Mouse (Mus musculus) embryonic stem cell, embryonic (primary cell): ENCODE data around the gene Tmem38a.

Experiments
- CTCF ChIA-PET, 4 experiments: fragments of 300-600 bp in 2 of 4; fragments of 350-600 bp in 2 of 4; sonication (Branson Sonifier 250); formaldehyde crosslinking; loops; one replicate each; lab custom pipeline; 2022; ENCODE audit warnings: inconsistent platforms in 2 of 4; lab: Charles Lee
- POLR2A ChIA-PET, 4 experiments: fragments of 300-600 bp in 2 of 4; fragments of 350-600 bp in 2 of 4; sonication (Branson Sonifier 250); formaldehyde crosslinking; loops; one replicate each; lab custom pipeline; 2022; ENCODE audit warnings: antibody characterized with exemption in 4 of 4, inconsistent platforms in 1 of 4; lab: Charles Lee

Gene Tmem38a

DNA sequence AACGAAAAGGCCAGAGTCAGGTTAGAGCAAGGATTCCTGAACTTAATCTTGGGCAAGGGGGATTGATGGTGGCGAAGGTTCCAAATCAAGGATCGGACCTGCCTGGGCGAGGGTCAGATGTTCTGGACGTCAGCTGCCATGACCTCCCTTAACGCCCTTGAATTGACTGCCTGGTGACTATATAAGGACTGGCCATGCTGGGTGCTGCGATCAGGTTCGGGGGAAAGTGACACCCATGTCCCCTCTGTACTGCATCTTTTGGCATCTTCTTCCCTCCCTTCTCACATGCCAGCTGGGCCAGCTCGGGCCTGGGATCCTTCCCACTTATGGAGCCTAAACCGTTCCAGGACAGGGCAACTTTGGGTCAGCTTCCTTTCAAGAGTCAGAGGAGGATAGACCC, 652 bp downstream of the Tmem38a start:
- POLR2A ChIA-PET, result interaction anchor here in 3 of 4 experiments (0.6 to 2.8 kb wide), 25 partner anchors 8 to 383 kb away, joined by 3 to 27 read pairs (median 3); partner anchors contain the start of genes Cherp (in 1 of the 3), Hsh2d (in 1 of the 3) and Med26 (in 1 of the 3)
- CTCF ChIA-PET, result interaction anchor here (0.6 to 2.0 kb wide), 7 partner anchors 34 to 863 kb away, joined by 3 to 6 read pairs (median 4); no protein-coding TSS in a partner anchor

DNA sequence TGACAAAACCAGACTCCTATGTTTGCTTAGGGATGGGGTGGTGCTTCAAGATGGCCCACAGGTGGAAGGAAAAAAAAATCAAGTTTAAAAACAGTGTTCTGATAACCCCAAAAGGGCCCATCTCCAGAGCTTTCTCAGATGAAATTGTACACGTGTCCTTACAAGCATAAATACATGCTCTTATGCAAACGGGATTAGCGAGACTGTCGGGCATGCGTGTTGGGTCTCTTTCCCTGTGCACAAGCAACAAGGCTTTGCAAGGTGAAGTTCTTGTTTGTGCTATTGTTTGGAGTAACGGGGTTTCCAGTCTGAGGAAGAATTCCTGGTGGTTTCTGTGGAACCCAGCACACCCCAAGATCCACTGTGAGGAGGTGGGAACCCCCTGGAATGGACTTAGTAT, 1.6 kb downstream of the Tmem38a start:
- ChIA-PET POLR2A (interaction anchor here (0.6 to 2.8 kb wide), 6 partner anchors 13 to 163 kb away, joined by 3 to 27 read pairs (median 6); partner anchors contain the start of gene Med26 (in 1 of the 4)), CTCF (interaction anchor here in 2 of 4 experiments (0.7 to 1.8 kb wide), 3 partner anchors 34 to 864 kb away, joined by 3 to 6 read pairs (median 4); no protein-coding TSS in a partner anchor)

DNA sequence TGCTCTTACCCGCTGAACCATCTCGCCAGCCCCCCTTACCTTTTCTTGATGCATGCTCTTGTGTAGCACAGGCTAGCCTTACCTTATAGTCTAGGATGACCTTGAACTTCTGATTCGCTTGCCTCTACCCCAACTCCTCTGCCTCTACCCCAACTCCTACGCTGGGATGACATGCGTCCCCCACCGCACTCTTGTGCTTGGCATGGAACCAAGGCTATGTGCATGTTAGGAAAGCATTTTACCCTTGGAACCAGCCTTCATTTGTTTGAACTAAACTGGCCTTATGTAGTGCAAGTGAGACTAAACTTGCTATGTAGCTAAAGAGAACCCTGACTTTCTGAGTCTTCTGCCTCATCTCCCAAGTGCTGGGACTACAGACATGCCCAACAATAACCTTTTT, 4.1 kb downstream of the Tmem38a start:
- ChIA-PET CTCF (interaction anchor here in 1 of 4 experiments (1.6 kb wide), 1 partner anchor 319 kb away, joined by 3 read pairs; no protein-coding TSS in a partner anchor), POLR2A (interaction anchor here in 2 of 4 experiments (0.7 to 1.3 kb wide), 3 partner anchors 9 to 82 kb away, joined by 4 read pairs; no protein-coding TSS in a partner anchor)

DNA sequence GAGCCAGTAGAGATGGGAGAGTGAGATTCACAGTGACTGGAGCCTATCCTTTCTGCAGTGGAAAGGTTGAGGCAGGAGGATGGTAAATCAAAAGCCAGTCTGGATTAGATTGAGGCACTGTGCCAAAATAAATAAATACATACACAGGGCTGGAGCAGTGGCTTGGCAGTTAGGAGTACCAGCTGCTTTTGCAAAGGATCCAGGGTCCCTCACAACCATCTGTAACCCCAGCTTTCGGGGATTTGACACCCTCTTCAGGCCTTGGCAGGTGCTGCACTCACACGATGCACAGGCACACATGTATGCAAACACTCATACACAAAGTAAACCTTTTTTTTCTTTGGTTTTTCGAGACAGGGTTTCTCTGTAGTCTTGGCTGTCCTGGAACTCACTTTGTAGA, 5.4 kb downstream of the Tmem38a start:
- POLR2A ChIA-PET, result interaction anchor here in 2 of 4 experiments (0.5 to 1.3 kb wide), 3 partner anchors 38 to 195 kb away, joined by 3 to 4 read pairs (median 4); no protein-coding TSS in a partner anchor
- CTCF ChIA-PET, result interaction anchor here in 2 of 4 experiments (0.5 to 1.6 kb wide), 4 partner anchors 52 to 320 kb away, joined by 3 to 4 read pairs (median 4); no protein-coding TSS in a partner anchor

DNA sequence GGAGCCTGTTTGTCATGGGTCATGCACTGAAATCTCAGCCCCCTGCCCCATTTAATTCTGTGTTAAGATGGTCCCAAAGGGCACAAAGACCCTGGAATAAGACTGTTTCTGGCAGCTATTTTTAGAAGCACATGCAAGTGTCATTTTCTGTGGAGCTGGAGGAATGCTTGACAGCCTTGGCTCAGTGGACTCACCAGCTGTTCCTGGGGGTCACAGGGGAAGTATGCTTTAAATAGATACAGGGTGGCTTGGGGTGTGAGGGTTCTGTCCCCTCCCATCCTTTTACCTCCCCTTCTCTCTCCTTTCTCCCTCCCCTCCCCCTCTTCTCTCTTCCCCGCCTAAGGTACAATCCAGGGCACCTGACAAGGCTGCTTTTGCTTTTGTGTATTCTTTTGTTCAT, 6.1 kb downstream of the Tmem38a start:
- ChIA-PET POLR2A (interaction anchor here in 2 of 4 experiments (0.5 to 2.2 kb wide), 3 partner anchors 7 to 169 kb away, joined by 3 to 8 read pairs (median 4); partner anchors contain the start of gene Smim7 (in 1 of the 2)), CTCF (no interaction called here)

DNA sequence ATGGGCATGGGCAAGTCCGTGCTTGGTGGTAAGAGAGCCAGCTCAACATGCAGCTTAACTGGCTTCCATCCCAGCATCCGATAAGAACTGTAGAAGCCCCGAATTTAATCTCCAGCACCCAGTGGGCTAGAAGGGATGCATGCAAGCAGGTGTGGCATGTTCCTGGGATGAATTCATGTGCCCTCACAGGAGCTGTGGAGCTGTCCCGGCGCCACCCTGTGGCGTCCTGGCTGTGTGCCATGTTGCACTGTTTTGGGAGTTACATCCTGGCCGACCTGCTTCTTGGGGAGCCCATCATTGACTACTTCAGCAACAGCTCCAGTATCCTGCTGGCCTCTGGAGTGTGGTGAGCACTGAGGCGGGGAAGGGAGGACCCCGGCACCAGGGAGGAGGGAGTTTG, 7.5 kb downstream of the Tmem38a start:
- CTCF ChIA-PET, result interaction anchor here in 3 of 4 experiments (0.8 to 1.4 kb wide), 4 partner anchors 10 to 658 kb away, joined by 3 to 4 read pairs (median 3); partner anchors contain the start of gene Med26 (in 1 of the 3)
- POLR2A ChIA-PET, result interaction anchor here in 2 of 4 experiments (0.7 to 2.2 kb wide), 6 partner anchors 8 to 306 kb away, joined by 3 to 8 read pairs (median 4); partner anchors contain the start of genes Eps15l1 (in 1 of the 2) and Smim7 (in 1 of the 2)

DNA sequence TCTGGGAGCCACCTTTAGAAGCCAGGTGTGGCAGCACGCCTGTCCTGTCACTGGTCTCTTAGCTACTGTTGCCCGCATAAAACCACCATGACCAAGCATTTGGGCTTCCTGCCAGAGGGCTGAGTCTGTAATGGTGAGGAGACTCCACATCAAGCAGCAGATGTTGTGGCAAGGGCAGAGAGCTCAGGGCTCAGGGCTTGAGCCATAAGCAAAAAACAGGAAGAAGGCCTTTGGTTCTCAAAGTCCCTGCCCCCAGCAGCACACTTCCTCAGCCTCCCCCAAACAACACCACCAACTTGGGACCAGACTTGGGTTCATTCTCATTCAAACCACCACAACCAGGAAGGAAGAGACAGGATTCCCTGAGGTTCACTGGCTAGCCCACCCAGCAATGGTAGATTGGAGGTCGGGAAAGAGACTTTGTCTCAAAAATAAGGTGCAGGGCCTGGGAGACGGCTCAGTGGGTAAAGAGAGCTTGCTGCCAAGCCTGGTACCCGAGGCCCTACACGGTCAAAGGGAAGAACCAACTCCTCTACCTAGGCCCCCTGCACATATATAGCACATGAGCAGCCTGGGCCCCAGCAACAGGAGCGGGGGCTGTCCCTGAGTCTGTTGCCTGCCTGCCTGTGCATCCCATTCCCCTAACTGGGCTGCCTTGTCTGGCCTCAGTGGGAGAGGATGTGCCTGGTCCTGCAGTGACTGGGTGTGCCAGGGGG, 11.4 kb downstream of the Tmem38a start:
- POLR2A ChIA-PET, result interaction anchor here in 2 of 4 experiments (0.9 to 1.8 kb wide), 4 partner anchors 11 to 75 kb away, joined by 3 to 4 read pairs (median 3); partner anchors contain the start of genes Tmem38a (in 2 of the 2) and Smim7 (in 1 of the 2)
- CTCF ChIA-PET, result no interaction called here

DNA sequence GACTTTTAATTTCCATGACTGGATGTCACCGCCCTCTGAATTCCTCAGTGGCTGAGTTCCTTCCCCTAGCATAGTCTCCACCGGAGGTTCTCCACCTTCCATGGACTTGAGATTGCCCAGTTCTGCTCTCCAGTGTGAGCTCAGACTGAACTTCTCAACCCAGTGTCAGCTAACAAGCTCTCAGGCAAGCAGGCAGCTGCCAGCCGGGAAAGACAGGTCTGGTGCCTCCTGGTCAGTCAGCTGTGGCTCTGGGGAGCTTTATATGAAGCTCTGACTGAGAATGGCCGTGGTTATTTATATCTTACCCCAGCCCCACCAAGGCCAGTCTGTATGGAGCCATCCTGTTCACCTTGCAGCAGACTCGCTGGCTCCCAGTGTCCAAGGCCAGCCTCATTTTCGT, 12.5 kb downstream of the Tmem38a start:
- POLR2A ChIA-PET, result interaction anchor here in 1 of 4 experiments (0.8 to 1.3 kb wide), 5 partner anchors 13 to 113 kb away, joined by 3 to 4 read pairs (median 3); partner anchors contain the start of gene Tmem38a
- CTCF ChIA-PET, result interaction anchor here in 1 of 4 experiments (0.6 kb wide), 1 partner anchor 240 kb away, joined by 3 read pairs; no protein-coding TSS in a partner anchor

DNA sequence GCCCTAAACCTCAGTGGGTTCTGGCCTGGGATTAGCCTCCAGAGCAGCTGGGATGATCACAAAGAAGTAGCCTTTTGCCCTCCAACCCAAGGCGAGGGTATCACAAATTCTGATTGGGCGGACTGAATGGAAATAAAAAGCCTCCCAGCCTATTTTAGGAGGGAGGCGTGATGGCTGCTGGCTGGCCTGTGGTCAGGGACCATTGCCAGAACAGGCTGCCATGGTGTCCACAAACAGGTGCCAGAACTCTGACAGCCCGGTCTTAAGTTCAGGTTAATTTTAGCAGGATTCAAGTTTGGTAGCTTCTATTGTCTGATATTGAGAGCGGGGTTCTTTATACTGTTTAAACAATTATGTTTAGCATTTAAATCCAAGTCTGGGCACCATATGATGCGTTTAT, 16.0 kb downstream of the Tmem38a start:
- CTCF ChIA-PET, result no interaction called here
- POLR2A ChIA-PET, result interaction anchor here in 1 of 4 experiments (0.6 kb wide), 1 partner anchor 824 kb away, joined by 4 read pairs; no protein-coding TSS in a partner anchor

DNA sequence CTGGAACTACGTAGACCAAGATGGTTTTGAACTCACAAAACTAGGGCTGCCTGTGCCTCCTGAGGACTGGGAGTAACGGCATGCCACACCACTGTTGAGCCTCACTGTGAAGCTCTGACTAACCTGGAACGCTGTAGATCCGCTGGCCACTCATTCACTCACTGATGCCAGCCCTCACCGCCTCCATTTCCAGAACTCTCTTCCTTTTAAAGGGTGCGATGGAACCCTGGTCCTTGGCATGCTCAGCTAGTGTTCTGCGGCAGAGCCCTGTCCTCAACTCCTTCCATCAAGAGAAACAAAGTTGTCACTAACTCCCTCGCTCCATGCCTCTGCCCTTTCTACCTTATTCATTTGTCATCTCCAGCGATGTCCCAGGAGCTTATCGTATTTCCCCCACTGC, 17.0 kb downstream of the Tmem38a start:
- ChIA-PET CTCF (interaction anchor here in 3 of 4 experiments (0.7 to 1.4 kb wide), 11 partner anchors 8 to 328 kb away, joined by 3 to 8 read pairs (median 4); no protein-coding TSS in a partner anchor), POLR2A (interaction anchor here in 3 of 4 experiments (0.6 to 1.7 kb wide), 7 partner anchors 10 to 222 kb away, joined by 3 to 8 read pairs (median 4); partner anchors contain the start of gene Med26 (in 2 of the 3))

DNA sequence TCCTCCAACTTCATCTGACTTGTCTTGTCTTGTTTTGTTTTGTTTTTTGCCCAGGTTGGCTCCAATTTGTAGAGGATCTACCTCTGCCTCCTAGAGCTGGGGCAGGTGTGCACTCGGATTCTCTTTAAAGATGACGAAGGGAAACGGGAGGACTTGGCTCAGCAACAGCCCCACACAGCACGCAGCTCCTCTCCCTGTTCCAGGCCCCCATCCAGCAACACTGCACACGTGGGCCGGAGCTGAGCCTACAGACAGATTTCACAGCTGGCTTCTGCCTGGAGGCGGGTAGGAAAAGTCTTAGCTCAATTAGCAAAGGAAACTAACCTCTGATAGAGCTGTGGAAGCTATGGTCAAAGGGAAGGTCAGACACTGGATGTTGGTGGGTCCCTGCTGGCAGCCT, 17.4 kb downstream of the Tmem38a start:
- POLR2A ChIA-PET, result interaction anchor here in 3 of 4 experiments (0.6 to 1.7 kb wide), 7 partner anchors 10 to 222 kb away, joined by 3 to 8 read pairs (median 4); partner anchors contain the start of gene Med26 (in 2 of the 3)
- CTCF ChIA-PET, result interaction anchor here in 3 of 4 experiments (0.7 to 1.4 kb wide), 11 partner anchors 9 to 328 kb away, joined by 3 to 8 read pairs (median 4); no protein-coding TSS in a partner anchor

DNA sequence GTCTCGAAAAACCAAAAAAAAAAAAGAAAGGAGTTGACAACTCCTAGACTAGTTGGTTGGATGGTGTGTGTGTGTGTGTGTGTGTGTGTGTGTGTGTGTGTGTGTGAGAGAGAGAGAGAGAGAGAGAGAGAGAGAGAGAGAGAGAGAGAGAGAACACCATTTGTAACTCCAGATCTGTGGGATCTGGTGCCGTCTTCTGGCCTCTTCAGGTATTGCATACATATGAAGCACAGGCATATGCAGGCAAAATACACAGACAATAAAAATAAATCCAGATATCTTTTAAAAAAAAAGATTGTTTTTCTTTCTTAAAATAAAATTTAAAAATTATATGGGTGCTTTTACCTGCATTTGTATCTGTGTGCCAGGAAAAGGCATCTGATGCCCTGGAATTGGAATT, 18.3 kb downstream of the Tmem38a start:
- ChIA-PET CTCF (interaction anchor here in 1 of 4 experiments (1.4 kb wide), 1 partner anchor 11 kb away, joined by 4 read pairs; no protein-coding TSS in a partner anchor), POLR2A (no interaction called here)
